Mouse (Mus musculus): Measurements from ENCODE around the gene Olfr65. TPM values are rescaled to one million over a fixed set of nuclear protein-coding genes. Genes with fewer than 3 reads are reported as not detected.
A peak's percentile ranks its signal among the peaks of the same experiment; 100 is the strongest.

Olfr65 gene
- polyA plus RNA-seq, 1 experiment from 2014 or later, result 0.13 TPM

DNA sequence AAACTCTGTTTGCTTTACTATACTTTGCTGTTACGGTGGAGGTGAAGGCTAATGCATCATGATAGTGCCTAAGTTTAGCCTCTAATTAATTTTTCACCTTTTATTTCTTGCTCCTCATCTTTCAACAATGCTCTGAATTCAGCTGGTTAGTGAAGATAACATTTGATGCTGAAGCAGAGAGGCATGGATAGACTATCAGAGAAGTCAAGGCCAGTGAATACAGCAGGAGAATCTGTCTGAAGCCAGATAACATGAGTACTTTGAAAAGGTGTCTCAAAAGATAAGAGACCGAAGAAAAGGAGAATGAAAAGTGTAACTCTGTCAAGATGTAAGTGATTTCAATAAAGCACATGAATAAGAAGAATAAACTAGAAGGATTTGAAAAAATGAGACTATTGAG lies 26.2 kb upstream of the Olfr65 start:
- no peak overlapping the region for H3K27ac ChIP-seq (replicated peaks; ENCODE audit: low read depth, low read length)
- H3K4me2 ChIP-seq (ENCODE audit: low read depth, low read length), result no peak overlapping the region
- H3K9ac ChIP-seq (ENCODE audit: low read depth, low read length), result no peak overlapping the region
- no peaks in the 10 kb centered on the region for H3K36me3 ChIP-seq (ENCODE audit: control insufficient read depth, insufficient read depth, low read length)
- H3K4me3 ChIP-seq (ENCODE audit: low read depth, low read length), result no peak overlapping the region
- WGBS, result 80% methylated on average over 2 of the region's 2 CpGs
- DNase-seq (ENCODE audit: low spot score), result no peak
- H3K9me3 ChIP-seq (ENCODE audit: control insufficient read depth, low read length), result no peaks in the 10 kb centered on the region
- H3K4me1 ChIP-seq (ENCODE audit: control insufficient read depth, insufficient read depth, low read length), result no peaks in the 10 kb centered on the region
- no peaks in the 10 kb centered on the region for H3K27me3 ChIP-seq (replicated peaks; ENCODE audit: control insufficient read depth, insufficient read depth, low read length)
- no peak for ATAC-seq (ENCODE audit: low read depth)

DNA sequence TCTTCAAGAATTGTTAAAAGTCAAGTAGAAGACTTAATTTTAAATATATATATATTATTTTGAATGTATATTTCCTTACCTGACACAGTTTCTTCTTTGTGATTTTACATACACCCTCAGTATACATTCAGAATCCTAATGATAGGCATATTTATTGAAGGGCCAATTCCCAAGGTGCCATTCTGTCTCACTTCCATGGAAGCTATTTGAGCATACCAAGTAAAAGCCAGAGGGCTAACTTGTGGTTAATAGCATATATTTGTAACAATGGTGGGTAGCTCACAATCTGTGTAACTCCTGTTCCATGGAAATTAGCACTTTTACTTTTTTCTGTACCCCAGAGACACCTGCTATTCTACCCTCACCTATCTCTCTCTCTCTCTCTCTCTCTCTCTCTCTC lies 17.1 kb upstream of the Olfr65 start, which contains the start of gene Olfr66:
Gene Olfr66, minus strand, starts transcription at position 101 of the 400 bp plus-strand sequence.
- no peaks in the 10 kb centered on the region for H3K27me3 ChIP-seq (replicated peaks; ENCODE audit: control insufficient read depth, insufficient read depth, low read length)
- H3K9me3 ChIP-seq (ENCODE audit: control insufficient read depth, low read length), result no peaks in the 10 kb centered on the region
- no peaks in the 10 kb centered on the region for H3K36me3 ChIP-seq (ENCODE audit: control insufficient read depth, insufficient read depth, low read length)
- H3K4me1 ChIP-seq (ENCODE audit: control insufficient read depth, insufficient read depth, low read length), result no peaks in the 10 kb centered on the region
- no peak within 1 kb of the TSS for H3K9ac ChIP-seq (ENCODE audit: low read depth, low read length)
- no peak within 1 kb of the TSS for H3K4me3 ChIP-seq (ENCODE audit: low read depth, low read length)
- no peak for DNase-seq (ENCODE audit: low spot score)
- H3K27ac ChIP-seq (replicated peaks; ENCODE audit: low read depth, low read length), result no peak within 1 kb of the TSS
- no peak within 1 kb of the TSS for H3K4me2 ChIP-seq (ENCODE audit: low read depth, low read length)
- ATAC-seq (ENCODE audit: low read depth), result no peak

DNA sequence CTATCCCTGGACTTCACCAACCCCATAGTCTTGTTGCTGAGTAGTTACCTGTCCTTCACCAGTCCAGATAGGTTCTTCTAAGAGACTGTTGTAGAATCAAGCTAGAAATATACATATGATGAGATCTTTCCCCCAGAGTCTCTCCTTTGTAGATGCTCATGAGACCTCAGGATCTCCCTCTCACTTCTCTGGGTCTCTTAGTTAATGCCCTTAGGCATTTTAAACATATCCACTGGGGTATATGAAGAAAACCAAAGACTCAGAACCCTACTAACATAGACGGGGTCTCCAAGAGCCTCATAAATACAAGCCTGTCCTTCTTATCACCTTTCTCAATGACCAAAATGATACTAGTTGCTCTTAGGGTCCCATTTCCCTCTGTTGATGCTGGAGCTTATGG lies 8.9 kb upstream of the Olfr65 start, which contains the start of gene Olfr64:
Gene Olfr64, minus strand, starts transcription at position 101 of the 400 bp plus-strand sequence.
- Histone ChIP-seq H3K4me1 (ENCODE audit: control insufficient read depth, insufficient read depth, low read length) (no peaks in the 10 kb centered on the region), H3K4me3 (ENCODE audit: low read depth, low read length) (no peak within 1 kb of the TSS), H3K27me3 (replicated peaks; ENCODE audit: control insufficient read depth, insufficient read depth, low read length) (no peaks in the 10 kb centered on the region), H3K27ac (replicated peaks; ENCODE audit: low read depth, low read length) (no peak within 1 kb of the TSS), H3K4me2 (ENCODE audit: low read depth, low read length) (no peak within 1 kb of the TSS), H3K9me3 (ENCODE audit: control insufficient read depth, low read length) (no peaks in the 10 kb centered on the region), H3K36me3 (ENCODE audit: control insufficient read depth, insufficient read depth, low read length) (no peaks in the 10 kb centered on the region), H3K9ac (ENCODE audit: low read depth, low read length) (no peak within 1 kb of the TSS)
- 67% methylated on average over 1 of the region's 1 CpGs for WGBS
- DNase-seq (ENCODE audit: low spot score) (no peak), ATAC-seq (ENCODE audit: low read depth) (no peak)

DNA sequence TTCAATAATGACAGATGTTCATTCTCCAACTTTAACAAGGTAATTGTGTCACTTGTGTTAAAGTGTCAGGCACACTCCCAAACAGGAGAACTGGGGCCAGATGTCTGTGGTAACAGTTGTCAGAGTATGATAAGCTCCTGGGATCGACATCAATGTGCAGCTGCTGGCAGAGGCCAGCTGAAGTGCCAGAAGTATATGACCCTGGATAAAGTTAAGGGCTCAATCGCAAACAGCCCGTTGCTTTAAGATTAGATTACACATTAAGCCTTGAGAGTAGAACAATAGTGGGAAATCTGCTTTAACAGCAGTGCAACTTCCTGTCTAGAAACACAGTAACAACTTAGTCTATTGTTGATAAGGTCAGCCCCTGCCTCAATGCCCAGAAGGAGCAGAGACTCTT lies 6.8 kb downstream of the Olfr65 start:
- ATAC-seq (ENCODE audit: low read depth) (no peak), DNase-seq (ENCODE audit: low spot score) (peak; percentile 34)
- Histone ChIP-seq H3K27ac (replicated peaks; ENCODE audit: low read depth, low read length) (no peak overlapping the region), H3K9me3 (ENCODE audit: control insufficient read depth, low read length) (no peaks in the 10 kb centered on the region), H3K4me3 (ENCODE audit: low read depth, low read length) (no peak overlapping the region), H3K27me3 (replicated peaks; ENCODE audit: control insufficient read depth, insufficient read depth, low read length) (no peaks in the 10 kb centered on the region), H3K4me2 (ENCODE audit: low read depth, low read length) (no peak overlapping the region), H3K36me3 (ENCODE audit: control insufficient read depth, insufficient read depth, low read length) (no peaks in the 10 kb centered on the region), H3K9ac (ENCODE audit: low read depth, low read length) (no peak overlapping the region), H3K4me1 (ENCODE audit: control insufficient read depth, insufficient read depth, low read length) (no peaks in the 10 kb centered on the region)
- WGBS, result 21% methylated on average over 3 of the region's 3 CpGs

DNA sequence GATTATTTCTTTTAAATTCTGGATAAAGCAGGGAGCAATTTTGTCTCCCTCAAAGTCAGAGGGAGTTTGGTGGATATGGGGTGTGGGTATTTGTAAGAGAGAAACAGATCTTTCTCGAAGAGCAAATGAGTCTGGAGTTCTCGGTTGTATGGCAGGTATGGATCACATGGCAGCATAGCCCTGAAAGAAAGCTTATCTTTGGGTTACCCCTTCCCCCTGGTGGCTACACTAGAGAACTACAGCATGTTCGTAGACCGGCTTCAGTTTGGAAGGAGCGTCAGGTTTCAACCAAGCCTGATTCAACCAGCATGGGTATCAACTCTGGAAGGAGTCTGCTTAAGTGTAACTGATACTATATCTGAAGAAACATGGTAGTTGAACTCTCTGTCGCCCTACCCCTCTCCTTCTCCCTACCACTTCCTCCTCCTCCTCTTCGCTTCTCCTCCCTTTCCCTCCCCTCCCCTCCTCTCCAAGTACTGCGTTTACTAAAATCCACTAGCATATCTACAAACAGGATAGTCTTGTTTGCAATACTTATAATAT lies 9.8 kb downstream of the Olfr65 start:
- Histone ChIP-seq H3K9me3 (ENCODE audit: control insufficient read depth, low read length) (no peaks in the 10 kb centered on the region), H3K4me3 (ENCODE audit: low read depth, low read length) (no peak overlapping the region), H3K27ac (replicated peaks; ENCODE audit: low read depth, low read length) (no peak overlapping the region), H3K36me3 (ENCODE audit: control insufficient read depth, insufficient read depth, low read length) (no peaks in the 10 kb centered on the region), H3K4me2 (ENCODE audit: low read depth, low read length) (no peak overlapping the region), H3K4me1 (ENCODE audit: control insufficient read depth, insufficient read depth, low read length) (no peaks in the 10 kb centered on the region), H3K27me3 (replicated peaks; ENCODE audit: control insufficient read depth, insufficient read depth, low read length) (no peaks in the 10 kb centered on the region), H3K9ac (ENCODE audit: low read depth, low read length) (no peak overlapping the region)
- no peak for ATAC-seq (ENCODE audit: low read depth)
- DNase-seq (ENCODE audit: low spot score), result peak; percentile 1
- 37% methylated on average over 8 of the region's 8 CpGs for WGBS

DNA sequence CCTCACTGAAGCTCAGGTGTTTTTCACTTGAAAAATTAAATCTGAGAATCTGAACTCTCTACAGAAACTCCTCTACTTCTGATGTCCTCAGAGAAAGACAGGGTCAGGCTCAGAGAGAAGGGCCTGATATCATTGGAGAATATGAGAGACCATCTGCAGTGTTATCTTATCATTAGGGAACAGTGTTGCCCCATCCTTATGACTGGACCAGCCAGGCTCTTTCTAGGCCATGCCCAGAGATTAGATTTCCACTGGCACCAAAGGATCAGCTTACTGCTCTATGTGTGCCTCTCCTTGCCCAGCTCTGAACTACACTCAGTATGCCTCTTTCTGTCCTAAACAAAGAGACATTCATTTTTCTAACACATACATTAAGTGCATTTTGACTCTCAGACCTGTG lies 12.1 kb downstream of the Olfr65 start:
- Histone ChIP-seq H3K4me1 (ENCODE audit: control insufficient read depth, insufficient read depth, low read length) (no peaks in the 10 kb centered on the region), H3K27ac (replicated peaks; ENCODE audit: low read depth, low read length) (no peak overlapping the region), H3K9me3 (ENCODE audit: control insufficient read depth, low read length) (no peaks in the 10 kb centered on the region), H3K4me3 (ENCODE audit: low read depth, low read length) (no peak overlapping the region), H3K36me3 (ENCODE audit: control insufficient read depth, insufficient read depth, low read length) (no peaks in the 10 kb centered on the region), H3K9ac (ENCODE audit: low read depth, low read length) (no peak overlapping the region), H3K27me3 (replicated peaks; ENCODE audit: control insufficient read depth, insufficient read depth, low read length) (no peaks in the 10 kb centered on the region), H3K4me2 (ENCODE audit: low read depth, low read length) (no peak overlapping the region)
- no peak for ATAC-seq (ENCODE audit: low read depth)
- no peak for DNase-seq (ENCODE audit: low spot score)

DNA sequence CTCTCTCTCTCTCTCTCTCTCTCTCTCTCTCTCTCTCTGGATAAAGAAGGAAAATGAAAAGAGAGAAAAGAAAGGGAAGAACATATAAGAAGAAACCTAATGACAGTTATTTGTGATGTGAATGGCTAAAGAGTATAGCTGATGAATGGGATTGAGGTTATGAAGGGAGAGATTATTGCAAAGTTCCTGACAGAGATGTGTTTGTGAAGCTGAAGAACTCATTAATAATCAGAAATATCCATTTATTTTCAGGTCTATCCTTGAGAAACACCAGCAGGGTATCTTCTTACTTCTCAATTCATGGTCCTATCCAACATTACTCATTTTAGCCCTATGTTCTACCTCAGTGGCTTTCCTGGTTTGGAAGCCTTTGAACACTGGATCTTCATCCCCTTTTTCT lies 25.2 kb downstream of the Olfr65 start, which contains the start of gene Olfr631:
Gene Olfr631, plus strand, starts transcription at position 301 of the 400 bp plus-strand sequence.
- no peaks in the 10 kb centered on the region for H3K4me1 ChIP-seq (ENCODE audit: control insufficient read depth, insufficient read depth, low read length)
- H3K36me3 ChIP-seq (ENCODE audit: control insufficient read depth, insufficient read depth, low read length), result no peaks in the 10 kb centered on the region
- no peak for ATAC-seq (ENCODE audit: low read depth)
- DNase-seq (ENCODE audit: low spot score), result no peak
- H3K27me3 ChIP-seq (replicated peaks; ENCODE audit: control insufficient read depth, insufficient read depth, low read length), result no peaks in the 10 kb centered on the region
- H3K9ac ChIP-seq (ENCODE audit: low read depth, low read length), result no peak within 1 kb of the TSS
- H3K4me2 ChIP-seq (ENCODE audit: low read depth, low read length), result no peak within 1 kb of the TSS
- no peak within 1 kb of the TSS for H3K4me3 ChIP-seq (ENCODE audit: low read depth, low read length)
- no peak within 1 kb of the TSS for H3K27ac ChIP-seq (replicated peaks; ENCODE audit: low read depth, low read length)
- no peaks in the 10 kb centered on the region for H3K9me3 ChIP-seq (ENCODE audit: control insufficient read depth, low read length)

DNA sequence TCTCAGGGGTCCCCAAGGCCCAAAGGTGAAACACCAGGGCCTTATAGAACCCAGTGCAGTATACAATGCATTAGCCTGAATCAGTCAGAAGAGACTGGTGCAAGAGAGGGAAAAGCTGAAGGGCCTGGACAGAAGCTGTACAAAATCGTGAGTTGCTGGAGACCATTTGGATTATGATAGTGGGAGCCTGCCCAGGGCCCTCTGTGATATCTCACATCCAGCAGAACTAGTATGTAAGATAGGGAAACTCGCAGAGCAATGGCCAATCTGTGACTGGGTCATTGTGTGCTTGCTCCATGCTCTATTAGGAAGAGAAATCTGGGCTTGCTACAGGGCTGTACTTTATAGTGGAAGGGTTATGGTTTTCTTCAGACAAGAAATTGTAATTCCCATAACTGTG lies 31.0 kb downstream of the Olfr65 start, which contains the start of gene Olfr632:
Gene Olfr632, plus strand, starts transcription at position 84 of the 400 bp plus-strand sequence.
- WGBS, result 79% methylated on average over 2 of the region's 2 CpGs
- ATAC-seq (ENCODE audit: low read depth) (no peak), DNase-seq (ENCODE audit: low spot score) (no peak)
- H3K4me2 ChIP-seq (ENCODE audit: low read depth, low read length), result no peak within 1 kb of the TSS
- no peak within 1 kb of the TSS for H3K4me3 ChIP-seq (ENCODE audit: low read depth, low read length)
- no peaks in the 10 kb centered on the region for H3K36me3 ChIP-seq (ENCODE audit: control insufficient read depth, insufficient read depth, low read length)
- no peak within 1 kb of the TSS for H3K27ac ChIP-seq (replicated peaks; ENCODE audit: low read depth, low read length)
- no peaks in the 10 kb centered on the region for H3K27me3 ChIP-seq (replicated peaks; ENCODE audit: control insufficient read depth, insufficient read depth, low read length)
- no peaks in the 10 kb centered on the region for H3K4me1 ChIP-seq (ENCODE audit: control insufficient read depth, insufficient read depth, low read length)
- no peaks in the 10 kb centered on the region for H3K9me3 ChIP-seq (ENCODE audit: control insufficient read depth, low read length)
- no peak within 1 kb of the TSS for H3K9ac ChIP-seq (ENCODE audit: low read depth, low read length)

DNA sequence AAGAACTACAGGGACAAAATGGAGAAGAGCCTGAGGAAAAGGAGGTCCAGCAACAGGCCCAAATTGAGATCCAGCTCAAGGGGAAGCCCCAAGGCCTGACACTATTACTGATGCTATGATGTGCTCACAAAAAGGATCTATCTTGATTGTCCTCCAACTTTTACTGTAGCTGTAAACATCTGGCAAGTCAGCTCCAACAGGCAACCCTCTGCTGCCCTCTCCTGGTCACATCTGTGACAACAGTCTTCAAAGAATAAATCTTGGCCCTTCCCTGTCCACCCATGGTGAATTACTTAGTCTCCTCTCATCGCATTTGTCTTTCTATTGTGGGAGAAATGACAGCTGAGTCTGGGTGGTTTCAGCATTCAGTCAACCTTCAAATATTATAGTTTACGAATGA lies 39.4 kb downstream of the Olfr65 start:
- 20% methylated on average over 2 of the region's 2 CpGs for WGBS
- Histone ChIP-seq H3K4me1 (ENCODE audit: control insufficient read depth, insufficient read depth, low read length) (no peaks in the 10 kb centered on the region), H3K9ac (ENCODE audit: low read depth, low read length) (no peak overlapping the region), H3K36me3 (ENCODE audit: control insufficient read depth, insufficient read depth, low read length) (no peaks in the 10 kb centered on the region), H3K9me3 (ENCODE audit: control insufficient read depth, low read length) (no peaks in the 10 kb centered on the region), H3K4me2 (ENCODE audit: low read depth, low read length) (no peak overlapping the region), H3K27me3 (replicated peaks; ENCODE audit: control insufficient read depth, insufficient read depth, low read length) (no peaks in the 10 kb centered on the region), H3K27ac (replicated peaks; ENCODE audit: low read depth, low read length) (no peak overlapping the region), H3K4me3 (ENCODE audit: low read depth, low read length) (no peak overlapping the region)
- ATAC-seq (ENCODE audit: low read depth), result no peak
- DNase-seq (ENCODE audit: low spot score), result peak; percentile 48

Data from embryonic facial prominence, embryonic 14.5 days (tissue).